Mouse (Mus musculus) Patski (cell line): ENCODE results near the gene Chchd1. TPM values are rescaled to one million over a fixed set of nuclear protein-coding genes. Genes with fewer than 3 reads are reported as not detected.

Source experiments
- ATAC-seq: fragments of 100-300 bp; one replicate; pipeline ENCODE4 v1.8.0; 2021
- CTCF ChIA-PET: fragments of 350-600 bp; sonication (Branson Sonifier 250); formaldehyde crosslinking; loops from one replicate; lab custom pipeline; 2022; ENCODE audit warnings: inconsistent platforms; lab: Charles Lee
- POLR2A ChIA-PET: fragments of 350-600 bp; sonication (Branson Sonifier 250); formaldehyde crosslinking; loops from one replicate; lab custom pipeline; 2022; ENCODE audit warnings: antibody characterized with exemption, inconsistent platforms; lab: Charles Lee
- DNase-seq: peaks from one replicate; pipeline ENCODE4 v3.0.0-alpha.2; 2011; ENCODE audit warnings: low read depth, low spot score
- H3K27me3 ChIP-seq: fragments of 371-371 bp; one replicate; pipeline ENCODE4 v1.5.1; 2021
- CTCF ChIP-seq: fragments of 100-300 bp; IDR thresholded peaks from one replicate; pipeline ENCODE4 v1.5.1; 2021
- in situ Hi-C: fragments of 300-500 bp; cut with MboI; formaldehyde crosslinking; loops from 3 replicates; pipeline ENCODE4 v1.11.1; 2018; ENCODE audit warnings: low pct_unique_long_range_greater_than_20kb, mixed read lengths
- polyA plus RNA-seq: library from polyadenylated mRNA; unstranded; gene quantifications from one replicate; pipeline ENCODE4 v1.2.3, GENCODE M21; 2021

Gene Chchd1
- polyA plus RNA-seq, 1 experiment from 2014 or later = 96.6 TPM

DNA sequence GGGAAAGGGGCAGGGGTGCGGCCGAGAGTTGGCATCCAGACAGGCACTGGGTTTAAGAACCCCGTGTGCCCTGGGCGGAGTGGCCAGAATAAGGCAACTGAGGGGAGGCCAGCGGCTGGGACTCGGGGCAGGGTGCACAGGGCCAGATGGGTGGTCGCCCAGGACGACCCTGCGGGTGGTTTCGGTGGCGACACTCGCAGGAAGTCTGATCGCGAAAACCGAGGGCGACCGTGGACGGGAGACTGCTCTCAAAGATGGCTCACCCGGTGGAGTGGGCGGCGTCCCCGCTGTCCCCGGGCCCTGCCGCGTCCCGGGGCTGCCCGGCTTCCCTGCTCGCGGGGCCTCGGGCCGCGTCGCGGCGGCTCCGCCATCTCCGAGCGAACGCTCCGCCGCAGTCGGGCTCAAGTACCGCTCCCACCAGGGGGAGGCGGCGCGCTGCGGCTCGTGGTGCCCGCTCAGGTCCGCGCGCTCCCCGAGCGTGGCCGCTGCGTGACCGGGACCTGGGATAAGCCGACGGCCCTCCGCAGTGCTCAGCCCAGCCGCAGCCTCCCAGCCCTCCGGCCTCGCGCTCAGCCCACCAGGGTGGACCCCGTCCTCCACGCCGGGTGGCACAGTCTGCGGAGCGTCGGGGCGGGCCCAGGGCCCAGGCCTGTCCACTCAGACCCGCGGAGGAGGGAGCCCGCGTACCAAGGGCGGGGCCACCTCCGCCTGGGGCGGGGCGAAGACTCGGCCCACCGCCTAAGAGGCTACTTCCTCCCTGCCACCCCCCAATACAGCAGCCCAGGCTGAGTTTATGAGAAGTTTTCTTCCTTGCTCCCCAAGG is 31.4 kb downstream of the Chchd1 start, which contains the start of gene Ndst2:
Gene Ndst2, minus strand, starts transcription at position 611 of the 823 bp plus-strand sequence.
- no peaks in the 10 kb centered on the region for H3K27me3 ChIP-seq
- TF ChIP-seq CTCF = no peak
- in situ Hi-C loops = no loop called here
- DNase-seq = no peak
- ATAC-seq = peak; percentile 82
- ChIA-PET POLR2A (interaction anchor here (1.0 to 1.4 kb wide), 3 partner anchors 26 to 61 kb away, joined by 3 to 4 read pairs (median 4); partner anchors contain the start of gene Zswim8), CTCF (interaction anchor here (1.2 to 1.7 kb wide), 2 partner anchors 10 to 17 kb away, joined by 5 to 6 read pairs; no protein-coding TSS in a partner anchor)

DNA sequence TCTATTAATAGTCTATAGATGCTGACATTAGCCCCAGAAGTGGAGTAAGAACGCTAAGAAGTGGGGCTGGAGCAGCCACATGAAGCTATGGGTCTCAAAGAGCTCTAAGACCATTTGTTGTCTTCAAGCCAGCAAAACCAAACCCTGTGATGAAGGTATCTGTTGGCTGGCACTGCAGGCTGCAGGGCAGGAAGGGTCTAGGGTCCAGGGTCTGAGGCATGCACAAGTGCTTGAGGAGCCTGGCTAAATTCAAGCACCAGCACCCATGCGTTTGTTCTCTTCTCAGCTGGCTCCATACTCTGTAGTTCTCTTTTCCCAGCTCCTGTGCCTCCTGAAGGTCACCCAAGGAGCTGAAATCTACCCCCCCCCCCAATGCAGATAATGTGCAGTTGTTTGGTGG is 32.2 kb downstream of the Chchd1 start:
- no peaks in the 10 kb centered on the region for H3K27me3 ChIP-seq
- ChIA-PET CTCF (no interaction called here), POLR2A (no interaction called here)
- in situ Hi-C loops = loop anchor here (5.0 kb wide), 1 partner anchor 137 kb away; no protein-coding TSS in a partner anchor
- DNase-seq = no peak
- no peak for ATAC-seq
- TF ChIP-seq CTCF = no peak

DNA sequence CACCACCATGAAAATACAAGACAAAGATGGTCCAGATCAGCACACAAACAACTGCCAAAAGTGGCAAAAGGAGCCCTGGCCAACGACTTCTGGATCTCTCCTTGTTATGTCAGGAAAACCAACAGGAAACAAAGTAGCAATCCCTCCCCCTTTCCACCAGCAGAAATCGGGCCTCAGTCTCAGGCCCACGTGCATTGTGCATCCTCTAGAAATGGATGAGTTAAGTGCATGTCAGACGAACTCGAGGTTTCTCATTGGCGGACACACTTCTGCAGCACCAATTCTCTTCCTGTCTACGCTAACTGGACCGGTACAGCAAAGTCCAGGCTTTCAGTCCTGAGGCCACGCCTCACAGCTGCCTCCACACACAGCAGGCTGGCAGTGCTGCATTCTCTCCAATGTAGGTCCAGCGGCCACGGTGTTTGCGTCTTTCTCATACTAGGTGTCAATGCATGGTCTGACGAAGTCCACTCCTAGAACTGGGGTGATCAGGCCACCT is 33.1 kb downstream of the Chchd1 start:
- in situ Hi-C loops = loop anchor here (5.0 kb wide), 1 partner anchor 136 kb away; no protein-coding TSS in a partner anchor
- no peak for ATAC-seq
- no peaks in the 10 kb centered on the region for H3K27me3 ChIP-seq
- POLR2A ChIA-PET = no interaction called here
- CTCF ChIA-PET = interaction anchor here (1.7 to 2.5 kb wide), 2 partner anchors 12 to 30 kb away, joined by 4 to 7 read pairs; no protein-coding TSS in a partner anchor
- no peak for TF ChIP-seq CTCF
- DNase-seq = no peak

DNA sequence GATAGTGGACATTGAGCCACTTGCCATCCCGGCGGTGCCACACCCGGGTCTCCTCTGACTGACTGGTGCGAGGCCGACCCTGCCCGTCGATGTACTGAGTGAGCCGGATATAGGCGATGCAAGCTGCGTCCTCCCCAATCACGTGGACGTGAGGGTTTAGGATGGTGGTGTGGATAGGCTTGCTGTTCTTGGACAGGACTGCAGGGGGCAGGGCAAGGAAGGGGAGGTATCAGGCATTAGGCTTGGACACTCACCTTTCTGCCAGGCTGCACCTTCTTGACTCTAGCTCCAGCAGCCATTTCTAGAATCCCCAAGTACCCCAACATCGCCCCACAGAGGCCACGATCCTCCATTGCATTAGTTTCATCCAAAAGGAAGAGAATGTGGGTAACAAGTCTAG is 34.5 kb downstream of the Chchd1 start:
- in situ Hi-C loops = loop anchor here (5.0 kb wide), 1 partner anchor 135 kb away; no protein-coding TSS in a partner anchor
- ATAC-seq (peak; percentile 27), DNase-seq (no peak)
- POLR2A ChIA-PET = interaction anchor here (1.4 kb wide), 1 partner anchor 28 kb away, joined by 5 read pairs; no protein-coding TSS in a partner anchor
- H3K27me3 ChIP-seq = no peaks in the 10 kb centered on the region
- no peak for TF ChIP-seq CTCF
- CTCF ChIA-PET = interaction anchor here (0.5 to 2.5 kb wide), 10 partner anchors 9 to 269 kb away, joined by 3 to 7 read pairs (median 4); no protein-coding TSS in a partner anchor

DNA sequence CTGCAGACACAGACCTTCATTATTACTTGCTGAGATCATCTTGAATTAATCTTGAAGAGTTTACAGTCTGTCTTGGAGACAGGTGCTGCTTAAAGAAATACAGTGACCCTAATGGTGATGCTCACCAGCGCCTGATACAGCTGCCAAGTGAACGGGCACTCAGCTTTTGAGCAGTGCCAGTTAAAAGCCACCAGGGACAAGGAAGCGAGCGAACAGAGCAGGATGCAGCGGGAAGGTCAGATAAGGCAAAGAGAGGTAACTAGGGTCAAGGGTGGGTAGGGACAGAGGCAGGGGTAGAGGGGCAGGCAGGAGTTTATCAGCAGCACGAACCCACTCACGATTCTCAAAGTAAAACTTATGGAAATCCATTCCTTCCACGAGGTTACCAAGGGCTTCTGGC is 35.7 kb downstream of the Chchd1 start:
- peak; percentile 2 for ATAC-seq
- DNase-seq = no peak
- CTCF ChIA-PET = interaction anchor here (1.3 to 2.5 kb wide), 2 partner anchors 15 to 60 kb away, joined by 5 to 7 read pairs; no protein-coding TSS in a partner anchor
- no peak for TF ChIP-seq CTCF
- in situ Hi-C loops = loop anchor here (5.0 kb wide), 1 partner anchor 134 kb away; no protein-coding TSS in a partner anchor
- H3K27me3 ChIP-seq = no peaks in the 10 kb centered on the region
- POLR2A ChIA-PET = no interaction called here

DNA sequence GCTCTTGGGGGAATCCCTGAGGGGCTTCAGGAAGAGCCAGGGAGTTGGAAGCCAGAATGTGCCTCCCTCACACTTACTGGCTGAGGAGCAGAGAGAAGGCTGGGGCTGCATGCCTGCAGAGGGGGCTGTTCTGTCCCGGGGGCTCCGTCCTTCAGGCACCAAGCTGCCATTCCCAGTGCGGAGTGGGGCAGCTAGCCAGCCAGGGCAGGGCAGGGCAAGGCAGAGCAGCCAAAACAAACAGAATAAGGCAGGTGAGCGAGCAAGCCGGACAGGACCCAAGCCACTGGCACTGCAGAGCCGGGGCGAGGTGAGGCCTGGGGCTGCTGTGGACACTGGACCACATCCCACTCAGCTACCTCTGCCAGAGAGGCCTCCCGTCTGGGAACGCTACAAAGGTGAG is 38.5 kb downstream of the Chchd1 start:
- DNase-seq (no peak), ATAC-seq (no peak)
- ChIA-PET CTCF (interaction anchor here (1.3 to 1.4 kb wide), 2 partner anchors 17 to 23 kb away, joined by 4 to 5 read pairs; no protein-coding TSS in a partner anchor), POLR2A (no interaction called here)
- in situ Hi-C loops = no loop called here
- no peaks in the 10 kb centered on the region for H3K27me3 ChIP-seq
- no peak for TF ChIP-seq CTCF

- ChIA-PET POLR2A (no interaction called here), CTCF (interaction anchor here (0.8 to 1.8 kb wide), 2 partner anchors 12 to 16 kb away, joined by 3 to 4 read pairs; no protein-coding TSS in a partner anchor)
- DNase-seq (no peak), ATAC-seq (no peak)
- no peak for TF ChIP-seq CTCF
- in situ Hi-C loops = no loop called here
- no peaks in the 10 kb centered on the region for H3K27me3 ChIP-seq
Measured at GRCm38 (mm10) chr14:20743614-20744013, 40.8 kb downstream of the Chchd1 start.

GRCm38 (mm10) chr14:20746935-20747334 is 44.1 kb downstream of the Chchd1 start:
- in situ Hi-C loops = no loop called here
- H3K27me3 ChIP-seq = no peaks in the 10 kb centered on the region
- no peak for DNase-seq
- no peak for ATAC-seq
- TF ChIP-seq CTCF = no peak
- POLR2A ChIA-PET = no interaction called here
- CTCF ChIA-PET = interaction anchor here (1.4 to 1.5 kb wide), 2 partner anchors 10 to 11 kb away, joined by 3 to 8 read pairs; no protein-coding TSS in a partner anchor

- H3K27me3 ChIP-seq = no peaks in the 10 kb centered on the region
- no peak for TF ChIP-seq CTCF
Measured at GRCm38 (mm10) chr14:20748388-20748787, 45.6 kb downstream of the Chchd1 start.

GRCm38 (mm10) chr14:20749494-20750051 is 46.8 kb downstream of the Chchd1 start:
- ATAC-seq (no peak), DNase-seq (no peak)
- TF ChIP-seq CTCF = no peak
- CTCF ChIA-PET = interaction anchor here (1.1 to 1.3 kb wide), 2 partner anchors 10 to 49 kb away, joined by 3 read pairs; no protein-coding TSS in a partner anchor
- in situ Hi-C loops = no loop called here
- POLR2A ChIA-PET = no interaction called here
- no peaks in the 10 kb centered on the region for H3K27me3 ChIP-seq

More at GRCm38 (mm10) chr14:20748388-20748787, 45.6 kb downstream of the Chchd1 start:
- in situ Hi-C loops = no loop called here
- ChIA-PET POLR2A (no interaction called here), CTCF (interaction anchor here (1.3 kb wide), 1 partner anchor 12 kb away, joined by 3 read pairs; no protein-coding TSS in a partner anchor)
- ATAC-seq = no peak
- DNase-seq = no peak
